Mouse (Mus musculus) limb, embryonic 11.5 days (tissue): ENCODE measurements around the gene Ppm1m. TPM values are rescaled to one million over a fixed set of nuclear protein-coding genes. Genes with fewer than 3 reads are reported as not detected.

Source experiments
- ATAC-seq: fragments of 200-750 bp; cut with Nextera tagmentation; 2 replicates; pipeline ENCODE4 v1.8.0; 2017; ENCODE audit warnings: low read depth; ENCODE audit not compliant: insufficient number of reproducible peaks, low FRiP score, low TSS enrichment
- DNase-seq: peaks from one replicate; pipeline ENCODE4 v3.0.0-alpha.2; 2015; ENCODE audit warnings: low spot score
- H3K27ac ChIP-seq: fragments of 300-500 bp; sonication (generic); replicated peaks from 2 replicates; pipeline ENCODE4 v1.5.1; 2014; ENCODE audit warnings: low read depth, mild to moderate bottlenecking, low read length
- H3K27me3 ChIP-seq: fragments of 300-500 bp; sonication (generic); 2 replicates; pipeline ENCODE4 v1.6.1; 2014; ENCODE audit warnings: mild to moderate bottlenecking, low read length, mixed read lengths; ENCODE audit not compliant: control insufficient read depth, insufficient read depth
- H3K36me3 ChIP-seq: fragments of 300-500 bp; sonication (generic); 2 replicates; pipeline ENCODE4 v1.6.1; 2014; ENCODE audit warnings: mild to moderate bottlenecking, low read length, moderate library complexity, mixed read lengths; ENCODE audit not compliant: control insufficient read depth, insufficient read depth
- H3K4me1 ChIP-seq: fragments of 300-500 bp; sonication (generic); 2 replicates; pipeline ENCODE4 v1.6.1; 2014; ENCODE audit warnings: low read length, mixed read lengths; ENCODE audit not compliant: control insufficient read depth, insufficient read depth
- H3K4me2 ChIP-seq: fragments of 300-500 bp; sonication (generic); 2 replicates; pipeline ENCODE4 v1.6.1; 2014; ENCODE audit warnings: low read depth, mild to moderate bottlenecking, moderate library complexity; ENCODE audit not compliant: severe bottlenecking
- H3K4me3 ChIP-seq: fragments of 300-500 bp; sonication (generic); 2 replicates; pipeline ENCODE4 v1.5.1; 2014; ENCODE audit warnings: low read depth, low read length
- H3K9ac ChIP-seq: fragments of 300-500 bp; sonication (generic); 2 replicates; pipeline ENCODE4 v1.6.1; 2014; ENCODE audit warnings: mild to moderate bottlenecking, low read length
- H3K9me3 ChIP-seq: fragments of 300-500 bp; sonication (generic); 2 replicates; pipeline ENCODE4 v1.6.1; 2016; ENCODE audit warnings: low read length; ENCODE audit not compliant: control insufficient read depth
- WGBS: fragments of 180-500 bp; shearing (Covaris S2); extraction: QIAGEN DNeasy Blood & Tissue Kit; methylation state at CpG from one replicate; pipeline ENCODE4 v1.1.7; 2014; 5-methylcytosine and 5-hydroxymethylcytosine counted together
- polyA plus RNA-seq: library from polyadenylated mRNA; unstranded; fragments of >200 nt; fragmentation: Nextera tagmentation; extraction: Ambion mirVana; gene quantifications from 2 replicates; pipeline ENCODE4 v1.2.1, GENCODE M21; 2014

Gene Ppm1m
- polyA plus RNA-seq, 1 experiment from 2014 or later, result 42.2 TPM

- Histone ChIP-seq H3K9ac (no peak overlapping the region), H3K27ac (no peak overlapping the region), H3K4me2 (no peak overlapping the region), H3K4me3 (no peak overlapping the region), H3K36me3 (peaks cover 21% of the 10 kb centered on the region), H3K9me3 (no peaks in the 10 kb centered on the region), H3K4me1 (peaks cover 26% of the 10 kb centered on the region), H3K27me3 (no peaks in the 10 kb centered on the region)
- no peak for ATAC-seq
- no peak for DNase-seq
- WGBS, result 87% methylated on average over 6 of the region's 6 CpGs
Observed at GRCm38 (mm10) chr9:106177799-106178198, 21.7 kb downstream of the Ppm1m start.

GRCm38 (mm10) chr9:106176769-106177168, 22.8 kb downstream of the Ppm1m start:
- DNase-seq, result no peak
- 47% methylated on average over 5 of the region's 5 CpGs for WGBS
- Histone ChIP-seq H3K4me3 (no peak overlapping the region), H3K27me3 (no peaks in the 10 kb centered on the region), H3K4me2 (no peak overlapping the region), H3K9me3 (no peaks in the 10 kb centered on the region), H3K27ac (no peak overlapping the region), H3K9ac (no peak overlapping the region), H3K36me3 (peaks cover 17% of the 10 kb centered on the region), H3K4me1 (peaks cover 29% of the 10 kb centered on the region)
- ATAC-seq, result no peak

DNA sequence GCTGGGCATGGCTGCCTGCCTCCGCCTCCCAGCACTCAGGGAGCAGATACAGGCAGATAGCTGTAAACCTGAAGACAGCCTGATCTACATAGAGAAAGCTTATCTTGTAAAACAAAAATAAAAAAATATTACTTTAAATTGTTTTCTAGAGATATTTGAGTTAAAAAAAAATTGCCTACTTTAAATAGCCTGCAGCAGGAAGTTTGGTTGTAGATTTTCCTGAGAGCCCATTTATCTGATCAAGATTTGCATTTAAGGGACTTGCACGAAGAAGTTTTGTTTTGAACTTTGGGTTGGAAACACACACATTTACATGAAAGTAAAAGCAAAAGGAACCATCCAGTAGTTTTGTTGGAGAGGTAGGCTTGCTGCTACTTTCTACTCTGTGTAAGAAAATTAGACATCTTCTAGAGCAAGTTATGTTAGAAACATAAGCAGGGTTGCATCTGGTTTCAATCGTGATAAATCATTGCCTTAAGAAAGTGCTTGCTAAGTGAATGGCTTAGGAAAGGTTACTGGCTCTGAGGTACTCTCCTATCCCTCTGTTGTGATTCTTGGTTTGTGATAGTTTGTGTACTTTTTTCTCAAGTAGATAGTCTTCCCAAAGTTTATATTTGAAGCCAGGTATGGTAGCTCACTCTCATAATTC, 23.9 kb downstream of the Ppm1m start:
- Histone ChIP-seq H3K9me3 (no peaks in the 10 kb centered on the region), H3K27ac (no peak overlapping the region), H3K4me3 (no peak overlapping the region), H3K4me2 (no peak overlapping the region), H3K9ac (no peak overlapping the region), H3K4me1 (peaks cover 29% of the 10 kb centered on the region), H3K27me3 (no peaks in the 10 kb centered on the region), H3K36me3 (peaks cover 14% of the 10 kb centered on the region)
- DNase-seq, result no peak
- no peak for ATAC-seq
- WGBS, result 71% methylated on average over 3 of the region's 3 CpGs

DNA sequence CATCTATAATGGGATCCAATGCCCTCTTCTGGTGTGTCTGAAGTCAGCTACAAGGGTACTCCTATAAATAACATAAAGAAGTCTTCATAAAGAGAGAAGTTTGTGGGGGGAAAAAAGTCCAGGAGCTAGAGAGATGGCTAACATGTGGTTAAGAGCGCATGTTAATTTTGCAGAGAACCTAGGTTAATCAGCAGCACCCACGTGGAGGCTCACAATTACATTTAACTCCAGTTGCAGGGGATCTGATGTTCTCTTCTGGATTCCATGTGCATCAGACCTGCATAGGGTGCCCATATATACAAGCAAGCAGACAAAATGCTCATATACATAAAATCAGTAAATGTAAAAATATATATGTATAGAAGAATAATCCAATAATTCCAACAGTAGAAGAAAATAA, 26.2 kb downstream of the Ppm1m start:
- peaks cover 3% of the 10 kb centered on the region; the same call in 1 of the 2 replicates for H3K36me3 ChIP-seq
- DNase-seq (no peak), ATAC-seq (no peak)
- H3K4me3 ChIP-seq, result no peak overlapping the region
- no peaks in the 10 kb centered on the region for H3K9me3 ChIP-seq
- H3K27ac ChIP-seq, result no peak overlapping the region
- WGBS, result 76% methylated on average over 2 of the region's 2 CpGs
- H3K4me2 ChIP-seq, result peak overlapping the region; percentile 8; the same call in 1 of the 2 replicates
- no peaks in the 10 kb centered on the region for H3K27me3 ChIP-seq
- no peak overlapping the region for H3K9ac ChIP-seq
- peaks cover 32% of the 10 kb centered on the region for H3K4me1 ChIP-seq

- H3K27me3 ChIP-seq, result no peaks in the 10 kb centered on the region
- H3K4me3 ChIP-seq, result peak overlapping the region; percentile 91
- no peak overlapping the region for H3K27ac ChIP-seq
- no peak for ATAC-seq
- no peak for DNase-seq
- no peaks in the 10 kb centered on the region for H3K9me3 ChIP-seq
- no peaks in the 10 kb centered on the region; the same call in 1 of the 2 replicates for H3K36me3 ChIP-seq
- 0 out of 2 replicates have a peak overlapping the region, but pooled peaks have one; percentile 41 for H3K9ac ChIP-seq
- H3K4me1 ChIP-seq, result peaks cover 29% of the 10 kb centered on the region
- peak overlapping the region; percentile 54 for H3K4me2 ChIP-seq
- WGBS, result 50% methylated on average over 3 of the region's 3 CpGs
Observed at GRCm38 (mm10) chr9:106172527-106172926, 27.0 kb downstream of the Ppm1m start.

DNA sequence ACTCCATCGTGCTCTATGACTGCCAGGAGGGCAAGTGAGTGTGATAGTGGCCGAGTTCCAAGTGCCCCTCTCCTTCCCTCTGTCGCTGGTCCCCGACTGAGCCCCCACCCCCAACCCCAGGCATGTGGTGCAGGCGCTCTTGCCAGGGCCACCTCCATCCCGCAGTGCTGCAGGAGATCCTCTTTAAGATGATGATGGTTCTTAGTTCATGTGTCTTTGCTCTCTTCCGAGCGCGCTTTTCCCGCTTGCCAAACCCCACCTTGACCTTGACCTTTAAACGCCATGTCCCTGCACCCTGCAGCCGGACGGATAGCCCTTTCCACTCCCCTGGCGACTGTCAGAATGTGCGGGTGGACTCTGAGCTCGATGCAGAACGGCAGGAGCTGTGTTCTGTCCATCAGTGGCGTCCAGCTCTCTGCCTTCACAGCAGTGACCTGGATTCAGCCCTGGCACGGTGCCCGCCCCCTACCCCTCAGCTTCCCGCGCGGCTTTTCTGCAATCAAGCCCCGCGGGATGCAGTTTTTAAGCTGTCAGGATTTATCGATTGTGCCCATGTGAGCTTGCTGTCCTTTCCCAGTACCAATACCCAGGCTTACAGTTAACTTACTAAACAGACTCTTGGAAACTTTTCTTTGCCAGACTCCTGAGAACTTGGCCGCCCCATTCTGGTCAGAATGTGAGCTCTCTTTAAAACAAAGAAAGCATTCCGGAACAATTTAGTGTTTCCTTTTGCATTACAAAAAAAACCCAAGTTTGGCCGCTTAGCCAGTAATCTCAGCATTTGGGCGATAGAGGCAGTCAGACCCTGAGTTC, 28.0 kb downstream of the Ppm1m start:
- peak overlapping the region; percentile 97 for H3K9ac ChIP-seq
- H3K36me3 ChIP-seq, result no peaks in the 10 kb centered on the region; the same call in 1 of the 2 replicates
- H3K27me3 ChIP-seq, result no peaks in the 10 kb centered on the region
- under 1% methylated on average over 30 of the region's 30 CpGs for WGBS
- peaks cover 29% of the 10 kb centered on the region for H3K4me1 ChIP-seq
- peak overlapping the region; percentile 91 for H3K4me3 ChIP-seq
- peak; percentile 69 for ATAC-seq
- H3K27ac ChIP-seq, result peak overlapping the region; percentile 90
- peak; percentile 67 for DNase-seq
- peak overlapping the region; percentile 54 for H3K4me2 ChIP-seq
- no peaks in the 10 kb centered on the region for H3K9me3 ChIP-seq

DNA sequence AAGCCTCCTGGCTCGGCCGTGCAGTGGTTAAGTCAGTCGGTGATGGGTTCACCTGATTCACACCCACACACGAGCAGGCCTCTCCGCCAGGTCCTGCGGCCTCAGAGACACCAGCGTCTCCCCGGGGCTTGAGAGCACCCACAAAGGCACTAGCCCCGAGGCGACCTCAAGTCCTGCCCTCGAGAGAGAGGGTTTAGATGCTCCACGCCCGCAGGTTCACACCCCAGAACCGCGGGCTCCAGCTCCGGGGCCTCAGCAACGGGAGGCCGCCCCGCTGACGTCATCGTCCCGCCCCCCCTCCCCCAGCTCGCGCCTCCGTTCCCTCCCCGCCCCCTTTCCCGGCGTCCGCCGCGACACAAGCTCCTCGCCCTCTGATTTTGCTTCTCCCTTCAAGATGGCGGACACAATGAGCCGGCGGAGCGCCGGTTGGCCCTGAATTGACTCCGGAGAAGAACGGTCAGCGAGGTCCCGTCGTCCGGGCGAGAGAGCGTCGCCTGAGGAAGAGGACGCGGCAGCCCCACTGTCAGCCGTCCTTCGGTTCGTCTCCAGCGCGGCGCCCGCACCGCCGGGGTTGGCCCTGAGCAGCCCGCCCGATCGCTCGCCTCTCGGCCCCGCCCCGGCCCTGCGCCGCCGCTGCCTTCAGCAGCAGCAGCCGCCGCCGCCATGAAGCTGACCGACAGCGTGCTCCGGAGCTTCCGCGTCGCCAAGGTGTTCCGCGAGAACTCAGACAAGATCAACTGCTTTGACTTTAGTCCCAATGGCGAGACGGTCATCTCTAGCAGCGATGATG, 28.8 kb downstream of the Ppm1m start, which contains the start of gene Wdr82:
Gene Wdr82 (plus strand): TSS at position 373 of the 790 bp plus-strand sequence.
- Histone ChIP-seq H3K27me3 (no peaks in the 10 kb centered on the region), H3K4me3 (peak within 1 kb of the TSS; percentile 91), H3K27ac (peak within 1 kb of the TSS; percentile 90), H3K4me2 (peak within 1 kb of the TSS; percentile 54), H3K36me3 (no peaks in the 10 kb centered on the region; the same call in 1 of the 2 replicates), H3K9me3 (no peaks in the 10 kb centered on the region), H3K9ac (peak within 1 kb of the TSS; percentile 97), H3K4me1 (peaks cover 22% of the 10 kb centered on the region)
- peak; percentile 94 for DNase-seq
- ATAC-seq, result peak; percentile 90
- WGBS, result under 1% methylated on average over 81 of the region's 81 CpGs

- DNase-seq (no peak), ATAC-seq (no peak)
- peaks cover 18% of the 10 kb centered on the region for H3K4me1 ChIP-seq
- no peaks in the 10 kb centered on the region for H3K27me3 ChIP-seq
- no peak overlapping the region for H3K9ac ChIP-seq
- H3K4me2 ChIP-seq, result peak overlapping the region; percentile 54
- no peaks in the 10 kb centered on the region for H3K36me3 ChIP-seq
- H3K27ac ChIP-seq, result no peak overlapping the region
- H3K4me3 ChIP-seq, result no peak overlapping the region
- 33% methylated on average over 6 of the region's 6 CpGs for WGBS
- H3K9me3 ChIP-seq, result no peaks in the 10 kb centered on the region
Observed at GRCm38 (mm10) chr9:106169917-106170316, 29.6 kb downstream of the Ppm1m start.
